24 mouse cellular contexts compared by ENCODE assay signal in genomic region chr1:118667536-118667935, GRCm38 (mm10). TPM values are rescaled to one million over a fixed set of nuclear protein-coding genes. Genes with fewer than 3 reads are reported as not detected.
A peak's percentile ranks its signal among the peaks of the same experiment; 100 is the strongest.
DNase-seq lines count a peak whose midpoint lies in the region; ATAC-seq lines count a peak whose summit lies in the region.
"Had no signal": no experiment of that assay in that cellular context is flagged by ENCODE, and none has a peak within 500 bp of the region (broad histone marks: within the 10 kb centered on the region; RNA-seq: fewer than 3 reads in every experiment).

No protein-coding gene starts in this region.

- no peak for ATAC-seq in kidney, embryonic 16.5 days (ENCODE audit: low FRiP score, low TSS enrichment)
- ATAC-seq in kidney, embryonic 15.5 days (replicated peaks; ENCODE audit: low FRiP score): no peak
- no peak for ATAC-seq in forebrain, embryonic 13.5 days
- ATAC-seq: activated CD4-positive, CD25-positive, alpha-beta regulatory T cell, adult 4 months; CD4-positive, CD25-positive, alpha-beta regulatory T cell, adult 4 months; forebrain, embryonic 14.5 days; Patski had no signal

- peaks cover 8% of the 10 kb centered on the region; the same call in 1 of the 2 replicates for H3K36me3 ChIP-seq in kidney, embryonic 16.5 days (ENCODE audit: insufficient read depth, low read length)
- peaks cover 45% of the 10 kb centered on the region for H3K36me3 ChIP-seq in kidney, embryonic 15.5 days
- H3K36me3 ChIP-seq in forebrain, embryonic 13.5 days (ENCODE audit: poor library complexity, severe bottlenecking): no peaks in the 10 kb centered on the region
- H3K36me3 ChIP-seq: embryonic facial prominence, embryonic 10.5 days; embryonic facial prominence, embryonic 12.5 days; G1E had no signal

- H3K4me2 ChIP-seq in kidney, embryonic 16.5 days (replicated peaks; ENCODE audit: low read depth, low read length): no peak overlapping the region
- no peak overlapping the region for H3K4me2 ChIP-seq in kidney, embryonic 15.5 days
- H3K4me2 ChIP-seq in forebrain, embryonic 13.5 days: no peak overlapping the region
- H3K4me2 ChIP-seq: embryonic facial prominence, embryonic 12.5 days had no signal

- H3K9me3 ChIP-seq in kidney, embryonic 16.5 days (ENCODE audit: low read length): no peaks in the 10 kb centered on the region
- no peaks in the 10 kb centered on the region for H3K9me3 ChIP-seq in kidney, embryonic 15.5 days (replicated peaks)
- no peaks in the 10 kb centered on the region for H3K9me3 ChIP-seq in forebrain, embryonic 13.5 days (replicated peaks)
- H3K9me3 ChIP-seq: embryonic facial prominence, embryonic 10.5 days; embryonic facial prominence, embryonic 12.5 days had no signal

- H3K4me1 ChIP-seq in kidney, embryonic 16.5 days (ENCODE audit: insufficient read depth, low read length): peaks cover 7% of the 10 kb centered on the region; the same call in 1 of the 2 replicates
- peaks cover 14% of the 10 kb centered on the region for H3K4me1 ChIP-seq in kidney, embryonic 15.5 days
- peaks cover 6% of the 10 kb centered on the region; the same call in 1 of the 2 replicates for H3K4me1 ChIP-seq in forebrain, embryonic 13.5 days
- H3K4me1 ChIP-seq: embryonic facial prominence, embryonic 12.5 days had no signal

- H3K27ac ChIP-seq in kidney, embryonic 16.5 days (ENCODE audit: low read length): no peak overlapping the region; the same call in 1 of the 2 replicates
- H3K27ac ChIP-seq in kidney, embryonic 15.5 days: 0 out of 2 replicates have a peak overlapping the region, but pooled peaks have one; percentile 27
- H3K27ac ChIP-seq in forebrain, embryonic 13.5 days: no peak overlapping the region
- H3K27ac ChIP-seq: embryonic facial prominence, embryonic 10.5 days; embryonic facial prominence, embryonic 12.5 days had no signal

- H3K27me3 ChIP-seq in kidney, embryonic 16.5 days (ENCODE audit: insufficient read depth, low read length): no peaks in the 10 kb centered on the region
- no peaks in the 10 kb centered on the region for H3K27me3 ChIP-seq in kidney, embryonic 15.5 days
- no peaks in the 10 kb centered on the region for H3K27me3 ChIP-seq in forebrain, embryonic 13.5 days
- H3K27me3 ChIP-seq: embryonic facial prominence, embryonic 12.5 days; Patski had no signal

- H3K4me3 ChIP-seq in kidney, embryonic 16.5 days (ENCODE audit: low read length): no peak overlapping the region
- no peak overlapping the region for H3K4me3 ChIP-seq in kidney, embryonic 15.5 days (replicated peaks)
- no peak overlapping the region for H3K4me3 ChIP-seq in forebrain, embryonic 13.5 days
- H3K4me3 ChIP-seq: embryonic facial prominence, embryonic 10.5 days; embryonic facial prominence, embryonic 12.5 days had no signal

- H3K9ac ChIP-seq in kidney, embryonic 16.5 days (replicated peaks; ENCODE audit: low read length): no peak overlapping the region
- H3K9ac ChIP-seq in kidney, embryonic 15.5 days: no peak overlapping the region
- no peak overlapping the region for H3K9ac ChIP-seq in forebrain, embryonic 13.5 days
- H3K9ac ChIP-seq: embryonic facial prominence, embryonic 12.5 days had no signal

- peak; percentile 52 for DNase-seq in kidney, adult 11 months
- no peak for DNase-seq in kidney, postnatal 4 days
- DNase-seq in kidney, adult 8-10 months: peak; percentile 52 to 56
- DNase-seq in kidney, adult 18-20 months: no peak
- DNase-seq in kidney, postnatal 36 days: peak; percentile 60 to 70
- DNase-seq: adrenal gland, adult 8-10 months; adrenal gland, postnatal 14 days; adrenal gland, postnatal 36 days; B cell, adult 2 months; cerebellum, adult 11-12 months; cerebellum, adult 2 months; cerebellum, adult 9-10 months; cerebellum, postnatal 10 days; cerebellum, postnatal 25 days had no signal

RNA-seq across cellular contexts. Expression of gene Tfcp2l1, which starts 39.8 kb away (rescaled TPM):
- polyA plus RNA-seq in kidney, embryonic 16.5 days (2015; fragmentation: Nextera tagmentation; extraction: Ambion mirVana): 32.2 and 34.8 TPM in 2 replicates
- polyA plus RNA-seq in kidney, embryonic 15.5 days (2015; fragmentation: Nextera tagmentation; extraction: Ambion mirVana): 25.0 and 26.9 TPM in 2 replicates
- polyA plus RNA-seq in forebrain, embryonic 13.5 days (2015; fragmentation: Nextera tagmentation; extraction: Ambion mirVana): 0.13 and 0.48 TPM in 2 replicates
- polyA plus RNA-seq: G1E had no signal

Comparison
In these comparisons a context has a peak if more than half of its experiments do, and no peak if none do; other contexts are left out.
1. DNase-seq: peak in kidney, adult 11 months (single experiment), kidney, adult 8-10 months (2 of 2) and kidney, postnatal 36 days (2 of 2); none in kidney, postnatal 4 days (0 of 2) and kidney, adult 18-20 months (single experiment).
2. RNA of gene Tfcp2l1, which starts 39.8 kb away (polyA plus RNA-seq): 32.2 to 34.8 TPM in kidney, embryonic 16.5 days and 25.0 to 26.9 TPM in kidney, embryonic 15.5 days; 0.13 to 0.48 TPM in forebrain, embryonic 13.5 days; every median in the first group is over 10 times any median in the second.